Mouse (Mus musculus): ENCODE data around the gene Tspyl1. TPM values are rescaled to one million over a fixed set of nuclear protein-coding genes. Genes with fewer than 3 reads are reported as not detected.
A peak's percentile ranks its signal among the peaks of the same experiment; 100 is the strongest.
"Not testable (repeated sequence)": the region's sequence is repeated elsewhere in the genome, so short reads cannot be mapped to it uniquely, and the experiment has no call there.

The Tspyl1 gene
- 10 to 100 TPM; 63.9 to 66.2 TPM for total RNA-seq (2021)
- long read RNA-seq, experiment 1, transcript Tspyl1-201 (1 exons, 3,086 nt): major isoform, 72 of 74 reads
- long read RNA-seq, experiment 1, partial matches to known transcripts: 0 of 74 reads
- long read RNA-seq, experiment 1, other reads (novel, unspliced or antisense): 2 of 74 reads
- long read RNA-seq, experiment 2, transcript Tspyl1-201 (1 exons, 3,086 nt): major isoform, 30 of 33 reads
- long read RNA-seq, experiment 2, partial matches to known transcripts: 0 of 33 reads
- long read RNA-seq, experiment 2, other reads (novel, unspliced or antisense): 3 of 33 reads

GRCm38 (mm10) chr10:34281962-34282388 lies at the start of gene Tspyl1:
Gene Tspyl1 (plus strand): TSS chr10:34282190.
- DNase-seq: peak; percentile 98

GRCm38 (mm10) chr10:34233418-34233817 lies 48.6 kb upstream of the Tspyl1 start:
- no peak for DNase-seq

GRCm38 (mm10) chr10:34233931-34234745 lies 47.9 kb upstream of the Tspyl1 start:
- no peak for DNase-seq

GRCm38 (mm10) chr10:34235384-34235783 lies 46.6 kb upstream of the Tspyl1 start:
- DNase-seq: no peak

GRCm38 (mm10) chr10:34236569-34236968 lies 45.4 kb upstream of the Tspyl1 start:
- DNase-seq: no peak

- DNase-seq: no peak
Measured at GRCm38 (mm10) chr10:34238536-34238935, 43.5 kb upstream of the Tspyl1 start.

GRCm38 (mm10) chr10:34244745-34245144 lies 37.2 kb upstream of the Tspyl1 start:
- DNase-seq: no peak

GRCm38 (mm10) chr10:34246106-34246505 lies 35.9 kb upstream of the Tspyl1 start:
- peak in 1 of 2 experiments; percentile 8 for DNase-seq

GRCm38 (mm10) chr10:34247757-34248156 lies 34.2 kb upstream of the Tspyl1 start:
- DNase-seq: no peak

- DNase-seq: no peak
Measured at GRCm38 (mm10) chr10:34249594-34249993, 32.4 kb upstream of the Tspyl1 start.

- DNase-seq: not testable (repeated sequence)
Measured at GRCm38 (mm10) chr10:34252833-34253232, 29.2 kb upstream of the Tspyl1 start.

- no peak for DNase-seq
Measured at GRCm38 (mm10) chr10:34265106-34265505, 16.9 kb upstream of the Tspyl1 start.

- DNase-seq: no peak
Measured at GRCm38 (mm10) chr10:34267312-34268070, 14.5 kb upstream of the Tspyl1 start.

GRCm38 (mm10) chr10:34271681-34272080 lies 10.3 kb upstream of the Tspyl1 start:
- DNase-seq: peak; percentile 23 to 30

GRCm38 (mm10) chr10:34280591-34281175 lies 1.3 kb upstream of the Tspyl1 start:
- DNase-seq: peak; percentile 22 to 43

- DNase-seq: no peak
Measured at GRCm38 (mm10) chr10:34281211-34281961, 604 bp upstream of the Tspyl1 start.

GRCm38 (mm10) chr10:34282420-34283238 lies 639 bp downstream of the Tspyl1 start:
- DNase-seq: peak; percentile 63 to 72

- no peak for DNase-seq
Measured at GRCm38 (mm10) chr10:34296911-34297298, 14.9 kb downstream of the Tspyl1 start.

- peak; percentile 92 to 94 for DNase-seq
Measured at GRCm38 (mm10) chr10:34297299-34297979, 15.4 kb downstream of the Tspyl1 start, which contains the start of gene Tspyl4. Gene Tspyl4 (plus strand): TSS chr10:34297442.

Data from adrenal gland, postnatal 36 days (tissue).